Mouse (Mus musculus): Measurements from ENCODE around the gene Mcoln2. TPM values are rescaled to one million over a fixed set of nuclear protein-coding genes. Genes with fewer than 3 reads are reported as not detected.

Mcoln2 gene
- total and polyA plus RNA-seq, 3 experiments, result 0.66 TPM; not detected in 2

- DNase-seq (ENCODE audit: low spot score) (no peak), ATAC-seq (ENCODE audit: extremely low read depth, insufficient number of reproducible peaks, low FRiP score, poor library complexity, severe bottlenecking) (no peak)
- Histone ChIP-seq H3K36me3 (replicated peaks) (no peaks in the 10 kb centered on the region), H3K9me3 (replicated peaks) (no peaks in the 10 kb centered on the region; the same call in 1 of the 2 replicates), H3K27me3 (ENCODE audit: insufficient read depth, low read length) (no peaks in the 10 kb centered on the region), H3K4me3 (ENCODE audit: low read depth, low read length) (no peak within 1 kb of the TSS; the same call in 1 of the 2 replicates), H3K4me1 (ENCODE audit: insufficient read depth, low read depth, low read length) (no peaks in the 10 kb centered on the region)
- TF ChIP-seq GATA1 (IDR thresholded peaks at IDR 0.05; ENCODE audit: borderline replicate concordance, low read length) (no peak), CTCF (IDR thresholded peaks at IDR 0.05; ENCODE audit: low read depth, low read length) (no peak), TAL1 (conservative IDR thresholded peaks at IDR 0.05; ENCODE audit: low read depth, low read length) (no peak), POLR2AphosphoS5 (IDR thresholded peaks at IDR 0.05; ENCODE audit: insufficient replicate concordance, low read depth, low read length) (no peak), GATA2 (IDR thresholded peaks at IDR 0.05; ENCODE audit: borderline replicate concordance, low read depth, low read length) (no peak)
These were observed 71.3 kb downstream of the Mcoln2 start, which contains the start of gene Lpar3 for GRCm38 (mm10) chr3:146220776-146221486. Gene Lpar3 (plus strand): TSS chr3:146220963.

DNA sequence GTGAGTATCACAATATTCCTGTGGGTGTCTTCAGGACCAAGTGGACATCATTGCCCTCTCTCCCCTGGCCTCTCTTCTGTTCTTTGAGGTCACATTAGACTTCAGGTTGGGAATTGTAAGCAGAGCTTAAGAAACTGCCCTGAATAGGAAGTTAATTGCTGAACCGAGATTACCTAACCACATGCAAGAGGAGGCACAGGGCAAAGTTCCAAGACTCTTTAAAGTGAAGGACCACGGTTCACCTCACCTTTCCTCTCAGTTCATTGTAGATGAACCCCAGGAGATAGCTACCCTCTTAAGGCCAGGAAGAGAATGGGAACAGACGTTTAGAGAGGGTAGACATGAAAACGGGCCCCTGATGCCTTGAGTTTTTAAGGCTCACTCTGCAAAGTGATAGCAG is 74.6 kb downstream of the Mcoln2 start:
- Histone ChIP-seq H3K27me3 (ENCODE audit: insufficient read depth, low read length) (no peaks in the 10 kb centered on the region), H3K4me3 (ENCODE audit: low read depth, low read length) (no peak overlapping the region), H3K4me1 (ENCODE audit: insufficient read depth, low read depth, low read length) (no peaks in the 10 kb centered on the region), H3K36me3 (replicated peaks) (no peaks in the 10 kb centered on the region), H3K9me3 (replicated peaks) (no peaks in the 10 kb centered on the region; the same call in 1 of the 2 replicates)
- ATAC-seq (ENCODE audit: extremely low read depth, insufficient number of reproducible peaks, low FRiP score, poor library complexity, severe bottlenecking) (no peak), DNase-seq (ENCODE audit: low spot score) (no peak)
- no peak for TF ChIP-seq GATA1 (IDR thresholded peaks at IDR 0.05; ENCODE audit: borderline replicate concordance, low read length)
- TF ChIP-seq CTCF (IDR thresholded peaks at IDR 0.05; ENCODE audit: low read depth, low read length), result no peak
- no peak for TF ChIP-seq GATA2 (IDR thresholded peaks at IDR 0.05; ENCODE audit: borderline replicate concordance, low read depth, low read length)
- TF ChIP-seq POLR2AphosphoS5 (IDR thresholded peaks at IDR 0.05; ENCODE audit: insufficient replicate concordance, low read depth, low read length), result no peak
- TF ChIP-seq TAL1 (conservative IDR thresholded peaks at IDR 0.05; ENCODE audit: low read depth, low read length), result no peak

GRCm38 (mm10) chr3:146225061-146225761 is 75.6 kb downstream of the Mcoln2 start:
- TF ChIP-seq GATA1 (IDR thresholded peaks at IDR 0.05; ENCODE audit: borderline replicate concordance, low read length), result no peak
- no peak for TF ChIP-seq GATA2 (IDR thresholded peaks at IDR 0.05; ENCODE audit: borderline replicate concordance, low read depth, low read length)
- no peak for TF ChIP-seq TAL1 (conservative IDR thresholded peaks at IDR 0.05; ENCODE audit: low read depth, low read length)
- no peak for TF ChIP-seq POLR2AphosphoS5 (IDR thresholded peaks at IDR 0.05; ENCODE audit: insufficient replicate concordance, low read depth, low read length)
- no peak for TF ChIP-seq CTCF (IDR thresholded peaks at IDR 0.05; ENCODE audit: low read depth, low read length)
- no peak for DNase-seq (ENCODE audit: low spot score)

DNA sequence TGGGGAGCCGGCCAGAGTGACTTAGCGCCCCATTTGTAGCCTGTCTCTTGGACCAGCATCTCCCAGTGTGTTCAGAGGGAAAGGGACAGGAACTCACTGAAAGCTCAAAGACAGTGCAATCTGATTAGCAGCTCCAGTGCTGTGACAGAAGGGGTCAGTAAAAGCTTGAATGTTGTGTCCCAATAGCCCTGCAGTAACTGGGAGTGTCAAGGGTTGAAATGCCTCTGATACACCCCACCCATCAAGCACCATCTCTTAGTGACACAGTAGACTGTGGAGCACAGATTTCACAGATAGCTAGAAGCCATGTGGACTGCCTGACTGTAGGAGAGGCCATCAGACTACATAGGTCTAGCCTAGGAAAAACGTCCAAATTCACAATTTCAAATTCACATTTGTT is 77.8 kb downstream of the Mcoln2 start:
- DNase-seq (ENCODE audit: low spot score) (no peak), ATAC-seq (ENCODE audit: extremely low read depth, insufficient number of reproducible peaks, low FRiP score, poor library complexity, severe bottlenecking) (no peak)
- Histone ChIP-seq H3K27me3 (ENCODE audit: insufficient read depth, low read length) (no peaks in the 10 kb centered on the region), H3K4me3 (ENCODE audit: low read depth, low read length) (no peak overlapping the region), H3K9me3 (replicated peaks) (no peaks in the 10 kb centered on the region), H3K4me1 (ENCODE audit: insufficient read depth, low read depth, low read length) (no peaks in the 10 kb centered on the region), H3K36me3 (replicated peaks) (no peaks in the 10 kb centered on the region)
- TF ChIP-seq GATA2 (IDR thresholded peaks at IDR 0.05; ENCODE audit: borderline replicate concordance, low read depth, low read length) (no peak), POLR2AphosphoS5 (IDR thresholded peaks at IDR 0.05; ENCODE audit: insufficient replicate concordance, low read depth, low read length) (no peak), GATA1 (IDR thresholded peaks at IDR 0.05; ENCODE audit: borderline replicate concordance, low read length) (no peak), TAL1 (conservative IDR thresholded peaks at IDR 0.05; ENCODE audit: low read depth, low read length) (no peak), CTCF (IDR thresholded peaks at IDR 0.05; ENCODE audit: low read depth, low read length) (no peak)

More at GRCm38 (mm10) chr3:146225061-146225761, 75.6 kb downstream of the Mcoln2 start:
- Histone ChIP-seq H3K4me1 (ENCODE audit: insufficient read depth, low read depth, low read length) (no peaks in the 10 kb centered on the region), H3K36me3 (replicated peaks) (no peaks in the 10 kb centered on the region), H3K4me3 (ENCODE audit: low read depth, low read length) (no peak overlapping the region), H3K9me3 (replicated peaks) (no peaks in the 10 kb centered on the region; the same call in 1 of the 2 replicates), H3K27me3 (ENCODE audit: insufficient read depth, low read length) (no peaks in the 10 kb centered on the region)
- no peak for ATAC-seq (ENCODE audit: extremely low read depth, insufficient number of reproducible peaks, low FRiP score, poor library complexity, severe bottlenecking)

- no peaks in the 10 kb centered on the region for H3K9me3 ChIP-seq (replicated peaks)
- DNase-seq (ENCODE audit: low spot score) (no peak), ATAC-seq (ENCODE audit: extremely low read depth, insufficient number of reproducible peaks, low FRiP score, poor library complexity, severe bottlenecking) (no peak)
- H3K4me3 ChIP-seq (ENCODE audit: low read depth, low read length), result no peak overlapping the region
- TF ChIP-seq CTCF (IDR thresholded peaks at IDR 0.05; ENCODE audit: low read depth, low read length) (no peak), TAL1 (conservative IDR thresholded peaks at IDR 0.05; ENCODE audit: low read depth, low read length) (no peak), GATA2 (IDR thresholded peaks at IDR 0.05; ENCODE audit: borderline replicate concordance, low read depth, low read length) (no peak), POLR2AphosphoS5 (IDR thresholded peaks at IDR 0.05; ENCODE audit: insufficient replicate concordance, low read depth, low read length) (no peak)
- H3K27me3 ChIP-seq (ENCODE audit: insufficient read depth, low read length), result no peaks in the 10 kb centered on the region
- H3K36me3 ChIP-seq (replicated peaks), result no peaks in the 10 kb centered on the region
- no peaks in the 10 kb centered on the region for H3K4me1 ChIP-seq (ENCODE audit: insufficient read depth, low read depth, low read length)
These were observed 79.1 kb downstream of the Mcoln2 start for GRCm38 (mm10) chr3:146228559-146229310.
